Comparison of ENCODE assay signal across 16 mouse cellular contexts in genomic region chr4:95839860-95840259, GRCm38 (mm10).
"Had no signal": no experiment of that assay in that cellular context is flagged by ENCODE, and none has a peak within 500 bp of the region (broad histone marks: within the 10 kb centered on the region; RNA-seq: fewer than 3 reads in every experiment).

No protein-coding gene starts in this region.

- DNase-seq: kidney, adult 9 months; kidney, postnatal 36 days; left cerebral cortex, postnatal 4 days; liver, postnatal 0 days; lung, embryonic 14.5 days; thymus, adult 18-20 months; thymus, postnatal 36 days had no signal

- H3K4me3 ChIP-seq: limb, embryonic 12.5 days; limb, embryonic 15.5 days; midbrain, embryonic 13.5 days had no signal

- H3K4me2 ChIP-seq: limb, embryonic 12.5 days; limb, embryonic 15.5 days; liver, embryonic 11.5 days; lung, embryonic 14.5 days; midbrain, embryonic 13.5 days had no signal

- H3K9ac ChIP-seq: limb, embryonic 12.5 days; limb, embryonic 15.5 days; liver, embryonic 14.5 days; liver, postnatal 0 days; lung, embryonic 14.5 days; midbrain, embryonic 13.5 days had no signal

- H3K9me3 ChIP-seq: limb, embryonic 12.5 days; limb, embryonic 15.5 days; midbrain, embryonic 13.5 days had no signal

- H3K4me1 ChIP-seq: limb, embryonic 12.5 days; limb, embryonic 15.5 days had no signal

- H3K27ac ChIP-seq: limb, embryonic 12.5 days; limb, embryonic 15.5 days; liver, embryonic 14.5 days; macrophage; midbrain, embryonic 13.5 days had no signal

- H3K36me3 ChIP-seq: limb, embryonic 12.5 days; limb, embryonic 15.5 days; midbrain, embryonic 13.5 days had no signal

- H3K27me3 ChIP-seq: limb, embryonic 12.5 days; limb, embryonic 15.5 days; midbrain, embryonic 13.5 days had no signal

- ATAC-seq: intestine, postnatal 0 days; liver, postnatal 0 days; lung, postnatal 0 days; midbrain, embryonic 13.5 days; midbrain, embryonic 16.5 days had no signal
